Mouse (Mus musculus) lung, postnatal 0 days (tissue): ENCODE results near the gene Itga11. TPM values are rescaled to one million over a fixed set of nuclear protein-coding genes. Genes with fewer than 3 reads are reported as not detected.

Source experiments
- ATAC-seq: fragments of 200-750 bp; cut with Nextera tagmentation; 2 replicates; pipeline ENCODE4 v1.8.0; 2017; ENCODE audit warnings: moderate library complexity
- DNase-seq: peaks from one replicate; pipeline ENCODE4 v3.0.0-alpha.2; 2016; ENCODE audit warnings: low spot score
- H3K27ac ChIP-seq: fragments of 300-500 bp; sonication (generic); 2 replicates; pipeline ENCODE4 v1.5.1; 2014; ENCODE audit warnings: antibody characterized with exemption, mild to moderate bottlenecking, low read length, mixed read lengths
- H3K27me3 ChIP-seq: fragments of 300-500 bp; sonication (generic); replicated peaks from 2 replicates; pipeline ENCODE4 v1.6.1; 2014; ENCODE audit warnings: low read length, mixed read lengths; ENCODE audit not compliant: insufficient read depth
- H3K36me3 ChIP-seq: fragments of 300-500 bp; sonication (generic); 2 replicates; pipeline ENCODE4 v1.6.1; 2014; ENCODE audit warnings: low read length, mixed read lengths; ENCODE audit not compliant: insufficient read depth
- H3K4me1 ChIP-seq: fragments of 300-500 bp; sonication (generic); 2 replicates; pipeline ENCODE4 v1.6.1; 2014; ENCODE audit warnings: antibody characterized with exemption, low read depth, low read length, mixed read lengths; ENCODE audit not compliant: insufficient read depth
- H3K4me2 ChIP-seq: fragments of 300-500 bp; sonication (generic); replicated peaks from 2 replicates; pipeline ENCODE4 v1.6.1; 2014; ENCODE audit warnings: low read depth, mild to moderate bottlenecking, low read length, moderate library complexity, mixed read lengths
- H3K4me3 ChIP-seq: fragments of 300-500 bp; sonication (generic); 2 replicates; pipeline ENCODE4 v1.5.1; 2014; ENCODE audit warnings: low read depth, low read length
- H3K9ac ChIP-seq: fragments of 300-500 bp; sonication (generic); replicated peaks from 2 replicates; pipeline ENCODE4 v1.6.1; 2014; ENCODE audit warnings: low read depth, mild to moderate bottlenecking
- H3K9me3 ChIP-seq: fragments of 300-500 bp; sonication (generic); 2 replicates; pipeline ENCODE4 v1.6.1; 2016; ENCODE audit warnings: low read length, mixed read lengths
- CTCF ChIP-seq: IDR thresholded peaks from 2 replicates; pipeline ENCODE4 v1.5.1; 2016; ENCODE audit warnings: antibody characterized with exemption, mild to moderate bottlenecking
- EP300 ChIP-seq: IDR thresholded peaks from 2 replicates; pipeline ENCODE4 v1.6.1; 2016; ENCODE audit warnings: antibody characterized with exemption, mild to moderate bottlenecking, control low read depth
- WGBS: fragments of 180-500 bp; shearing (Covaris S2); extraction: QIAGEN DNeasy Blood & Tissue Kit; methylation state at CpG from one replicate; pipeline ENCODE4 v1.1.7; 2014; 5-methylcytosine and 5-hydroxymethylcytosine counted together
- polyA plus RNA-seq: library from polyadenylated mRNA; unstranded; fragments of >200 nt; fragmentation: Nextera tagmentation; extraction: Ambion mirVana; gene quantifications from 2 replicates; pipeline ENCODE4 v1.2.1, GENCODE M21; 2015

Itga11 gene
- polyA plus RNA-seq, 1 experiment from 2014 or later, result 0.35 TPM

GRCm38 (mm10) chr9:62695210-62695609, 17.6 kb downstream of the Itga11 start:
- Histone ChIP-seq H3K27me3 (no peaks in the 10 kb centered on the region), H3K9ac (no peak overlapping the region), H3K36me3 (no peaks in the 10 kb centered on the region), H3K4me3 (no peak overlapping the region), H3K4me2 (no peak overlapping the region), H3K4me1 (no peaks in the 10 kb centered on the region), H3K27ac (no peak overlapping the region), H3K9me3 (no peaks in the 10 kb centered on the region)
- DNase-seq (no peak), ATAC-seq (no peak)
- 47% methylated on average over 9 of the region's 9 CpGs for WGBS
- no peak for TF ChIP-seq EP300
- no peak for TF ChIP-seq CTCF

- Histone ChIP-seq H3K27me3 (no peaks in the 10 kb centered on the region), H3K9me3 (no peaks in the 10 kb centered on the region), H3K4me2 (no peak overlapping the region), H3K4me1 (no peaks in the 10 kb centered on the region), H3K36me3 (no peaks in the 10 kb centered on the region), H3K4me3 (no peak overlapping the region), H3K27ac (no peak overlapping the region), H3K9ac (no peak overlapping the region)
- no peak for TF ChIP-seq EP300
- DNase-seq (no peak), ATAC-seq (no peak)
- WGBS, result 78% methylated on average over 4 of the region's 4 CpGs
Measured at GRCm38 (mm10) chr9:62696799-62697198, 19.2 kb downstream of the Itga11 start.

- H3K27ac ChIP-seq, result no peak overlapping the region
- no peaks in the 10 kb centered on the region for H3K27me3 ChIP-seq
- H3K36me3 ChIP-seq, result no peaks in the 10 kb centered on the region
- no peak for ATAC-seq
- H3K4me1 ChIP-seq, result peaks cover 8% of the 10 kb centered on the region; the same call in 1 of the 2 replicates
- H3K9ac ChIP-seq, result no peak overlapping the region
- DNase-seq, result no peak
- no peak overlapping the region for H3K4me2 ChIP-seq
- H3K4me3 ChIP-seq, result no peak overlapping the region
- TF ChIP-seq CTCF, result no peak
- TF ChIP-seq EP300, result no peak
- WGBS, result 85% methylated on average over 4 of the region's 4 CpGs
- no peaks in the 10 kb centered on the region for H3K9me3 ChIP-seq
Measured at GRCm38 (mm10) chr9:62707267-62707666, 29.6 kb downstream of the Itga11 start.

- WGBS, result 18% methylated on average over 6 of the region's 6 CpGs
- no peak for DNase-seq
Measured at GRCm38 (mm10) chr9:62707870-62708269, 30.2 kb downstream of the Itga11 start.

GRCm38 (mm10) chr9:62709983-62710382, 32.4 kb downstream of the Itga11 start:
- WGBS, result 76% methylated on average over 5 of the region's 5 CpGs
- Histone ChIP-seq H3K4me2 (no peak overlapping the region), H3K27ac (no peak overlapping the region), H3K27me3 (no peaks in the 10 kb centered on the region), H3K9me3 (no peaks in the 10 kb centered on the region), H3K4me1 (peaks cover 8% of the 10 kb centered on the region; the same call in 1 of the 2 replicates), H3K4me3 (no peak overlapping the region), H3K9ac (no peak overlapping the region), H3K36me3 (no peaks in the 10 kb centered on the region)
- no peak for DNase-seq
- TF ChIP-seq CTCF (no peak), EP300 (no peak)
- no peak for ATAC-seq

More at GRCm38 (mm10) chr9:62707870-62708269, 30.2 kb downstream of the Itga11 start:
- TF ChIP-seq EP300, result no peak
- no peak for TF ChIP-seq CTCF
- Histone ChIP-seq H3K9ac (no peak overlapping the region), H3K4me3 (no peak overlapping the region), H3K4me1 (peaks cover 8% of the 10 kb centered on the region; the same call in 1 of the 2 replicates), H3K27ac (no peak overlapping the region), H3K4me2 (no peak overlapping the region), H3K27me3 (no peaks in the 10 kb centered on the region), H3K9me3 (no peaks in the 10 kb centered on the region), H3K36me3 (no peaks in the 10 kb centered on the region)
- ATAC-seq, result peak; percentile 26; the same call in 1 of the 2 replicates

- Histone ChIP-seq H3K27ac (no peak overlapping the region), H3K27me3 (no peaks in the 10 kb centered on the region), H3K9me3 (no peaks in the 10 kb centered on the region), H3K4me1 (peaks cover 8% of the 10 kb centered on the region; the same call in 1 of the 2 replicates), H3K4me3 (no peak overlapping the region), H3K9ac (no peak overlapping the region), H3K4me2 (no peak overlapping the region), H3K36me3 (no peaks in the 10 kb centered on the region)
- DNase-seq (no peak), ATAC-seq (no peak)
- TF ChIP-seq EP300 (no peak), CTCF (no peak)
- WGBS, result 83% methylated on average over 6 of the region's 6 CpGs
Measured at GRCm38 (mm10) chr9:62712374-62712773, 34.7 kb downstream of the Itga11 start.

GRCm38 (mm10) chr9:62713040-62713439, 35.4 kb downstream of the Itga11 start:
- 67% methylated on average over 8 of the region's 8 CpGs for WGBS
- TF ChIP-seq CTCF, result no peak
- no peak for TF ChIP-seq EP300
- ATAC-seq, result no peak

More at GRCm38 (mm10) chr9:62713040-62713439, 35.4 kb downstream of the Itga11 start:
- Histone ChIP-seq H3K4me3 (no peak overlapping the region), H3K9ac (no peak overlapping the region), H3K9me3 (no peaks in the 10 kb centered on the region), H3K36me3 (no peaks in the 10 kb centered on the region), H3K27ac (no peak overlapping the region), H3K4me1 (peaks cover 6% of the 10 kb centered on the region; the same call in 1 of the 2 replicates), H3K4me2 (no peak overlapping the region), H3K27me3 (no peaks in the 10 kb centered on the region)
- DNase-seq, result no peak
